Mouse (Mus musculus): ENCODE data around the gene Rps19bp1.

The Rps19bp1 gene

DNA sequence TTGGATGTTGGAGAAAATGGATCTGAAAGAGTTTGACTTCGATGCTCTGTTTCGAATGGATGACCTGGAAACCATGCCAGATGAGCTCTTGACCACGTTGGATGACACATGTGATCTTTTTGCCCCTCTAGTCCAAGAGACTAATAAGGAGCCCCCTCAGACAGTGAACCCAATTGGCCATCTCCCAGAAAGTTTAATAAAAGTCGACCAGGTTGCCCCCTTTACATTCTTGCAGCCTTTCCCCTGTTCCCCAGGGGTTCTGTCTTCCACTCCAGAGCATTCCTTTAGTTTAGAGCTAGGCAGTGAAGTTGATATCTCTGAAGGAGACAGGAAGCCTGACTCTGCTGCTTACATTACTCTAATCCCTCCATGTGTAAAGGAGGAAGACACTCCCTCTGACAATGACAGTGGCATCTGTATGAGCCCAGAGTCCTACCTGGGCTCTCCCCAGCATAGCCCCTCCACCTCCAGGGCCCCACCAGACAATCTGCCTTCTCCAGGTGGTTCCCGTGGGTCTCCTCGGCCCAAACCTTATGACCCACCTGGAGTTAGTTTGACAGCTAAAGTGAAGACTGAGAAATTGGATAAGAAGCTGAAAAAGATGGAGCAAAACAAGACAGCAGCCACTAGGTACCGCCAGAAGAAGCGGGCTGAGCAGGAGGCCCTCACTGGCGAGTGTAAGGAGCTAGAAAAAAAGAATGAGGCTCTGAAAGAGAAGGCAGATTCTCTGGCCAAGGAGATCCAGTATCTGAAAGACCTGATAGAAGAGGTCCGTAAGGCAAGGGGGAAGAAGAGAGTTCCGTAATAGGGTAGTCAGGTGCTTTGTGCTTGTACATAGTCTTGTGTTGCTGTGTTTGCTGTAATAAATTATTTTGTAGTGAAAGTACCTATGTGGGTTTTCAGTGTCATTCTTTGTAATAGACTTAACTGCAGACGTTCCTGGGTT, 7.2 kb downstream of the Rps19bp1 start:
- no peak for DNase-seq (ENCODE audit: low read depth, low spot score)

- no peak for DNase-seq (ENCODE audit: low read depth, low spot score)
Measured at GRCm38 (mm10) chr15:80256242-80256641, 7.9 kb downstream of the Rps19bp1 start.

GRCm38 (mm10) chr15:80255646-80256121, 8.4 kb downstream of the Rps19bp1 start:
- peak; percentile 90 for DNase-seq (ENCODE audit: low read depth, low spot score)

- peak; percentile 100 for DNase-seq (ENCODE audit: low read depth, low spot score)
Measured at GRCm38 (mm10) chr15:80254847-80255645, 9.1 kb downstream of the Rps19bp1 start, which contains the start of gene Atf4. Gene Atf4 (plus strand): TSS chr15:80255184.

DNA sequence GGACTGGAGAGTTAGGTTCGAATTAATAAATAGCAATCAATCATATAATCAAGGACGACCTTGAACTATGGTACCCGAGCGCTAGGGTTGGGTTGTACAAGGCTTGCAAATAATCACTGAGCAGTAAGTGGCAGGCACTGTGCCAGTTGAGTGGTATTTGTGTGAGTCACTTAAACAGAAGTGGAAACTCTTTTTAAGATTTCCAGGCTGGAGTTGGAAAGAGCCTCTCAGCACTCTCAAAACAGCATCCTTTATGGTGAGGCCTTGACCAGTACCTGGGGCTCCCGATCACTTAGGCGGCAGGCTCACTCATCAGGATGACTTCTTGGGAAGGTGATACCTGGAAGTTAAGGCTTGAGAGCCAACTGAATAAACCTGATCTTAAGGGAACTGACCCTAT, 9.9 kb downstream of the Rps19bp1 start:
- peak; percentile 64 for DNase-seq (ENCODE audit: low read depth, low spot score)

DNA sequence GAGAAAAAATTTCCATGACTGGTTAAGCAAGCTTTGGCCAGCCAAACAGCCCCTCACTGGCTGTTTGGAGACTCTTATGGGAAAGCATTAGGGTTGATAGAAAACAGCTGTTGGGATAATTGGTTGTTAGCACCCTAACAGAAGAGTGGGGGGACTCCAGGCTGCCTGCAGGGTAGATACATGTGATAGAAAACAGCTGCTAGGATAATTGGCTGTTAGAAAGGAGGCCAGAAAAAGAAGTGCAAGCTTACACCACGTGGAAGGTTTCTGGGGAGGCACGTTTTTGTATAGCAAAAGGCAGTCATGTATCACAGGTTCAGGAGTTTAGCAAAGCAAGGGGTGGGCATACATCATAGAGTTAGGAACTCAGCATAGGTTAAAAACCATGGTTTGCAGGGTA, 10.6 kb downstream of the Rps19bp1 start:
- no peak for DNase-seq (ENCODE audit: low read depth, low spot score)

GRCm38 (mm10) chr15:80250586-80250985, 13.5 kb downstream of the Rps19bp1 start:
- DNase-seq (ENCODE audit: low read depth, low spot score) = no peak

DNA sequence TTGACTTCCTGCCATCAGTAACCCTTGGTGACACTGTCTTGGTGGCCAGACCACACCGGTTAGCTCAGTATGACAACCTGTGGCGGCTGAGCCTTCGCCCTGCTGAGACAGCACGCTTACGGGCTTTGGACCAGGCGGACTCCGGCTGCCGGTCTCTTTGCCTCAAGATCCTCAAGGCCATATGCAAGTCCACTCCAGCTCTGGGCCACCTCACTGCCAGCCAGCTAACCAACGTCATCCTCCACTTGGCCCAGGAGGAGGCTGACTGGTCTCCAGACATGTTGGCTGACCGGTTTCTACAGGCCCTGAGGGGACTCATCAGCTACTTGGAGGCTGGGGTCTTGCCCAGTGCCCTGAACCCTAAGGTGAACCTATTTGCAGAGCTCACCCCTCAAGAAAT, 14.4 kb downstream of the Rps19bp1 start:
- no peak for DNase-seq (ENCODE audit: low read depth, low spot score)

DNA sequence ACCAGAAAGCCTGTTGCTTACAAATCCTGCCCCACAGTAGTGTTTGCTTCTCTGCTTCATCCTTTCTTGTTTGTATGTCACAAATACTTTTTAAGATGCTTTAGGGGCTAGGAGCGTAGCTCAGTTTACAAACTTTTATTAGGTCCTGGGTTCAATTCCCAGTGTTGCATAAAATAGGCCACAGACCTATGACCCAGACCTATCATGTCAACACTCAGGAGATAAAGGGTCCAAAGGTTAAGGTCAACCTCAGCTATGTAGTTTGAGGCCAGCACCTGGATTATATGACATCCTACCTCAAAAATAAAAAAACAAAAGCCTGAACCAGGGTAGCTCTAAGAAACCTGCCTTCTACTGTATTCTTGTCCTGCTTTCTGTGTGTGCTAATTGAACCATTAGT, 15.5 kb downstream of the Rps19bp1 start:
- no peak for DNase-seq (ENCODE audit: low read depth, low spot score)

GRCm38 (mm10) chr15:80248135-80248534, 16.0 kb downstream of the Rps19bp1 start:
- DNase-seq (ENCODE audit: low read depth, low spot score) = peak; percentile 53

- no peak for DNase-seq (ENCODE audit: low read depth, low spot score)
Measured at GRCm38 (mm10) chr15:80235535-80235934, 28.6 kb downstream of the Rps19bp1 start, which contains the start of gene AC140267.1. Gene AC140267.1 (plus strand): TSS chr15:80235835.

DNA sequence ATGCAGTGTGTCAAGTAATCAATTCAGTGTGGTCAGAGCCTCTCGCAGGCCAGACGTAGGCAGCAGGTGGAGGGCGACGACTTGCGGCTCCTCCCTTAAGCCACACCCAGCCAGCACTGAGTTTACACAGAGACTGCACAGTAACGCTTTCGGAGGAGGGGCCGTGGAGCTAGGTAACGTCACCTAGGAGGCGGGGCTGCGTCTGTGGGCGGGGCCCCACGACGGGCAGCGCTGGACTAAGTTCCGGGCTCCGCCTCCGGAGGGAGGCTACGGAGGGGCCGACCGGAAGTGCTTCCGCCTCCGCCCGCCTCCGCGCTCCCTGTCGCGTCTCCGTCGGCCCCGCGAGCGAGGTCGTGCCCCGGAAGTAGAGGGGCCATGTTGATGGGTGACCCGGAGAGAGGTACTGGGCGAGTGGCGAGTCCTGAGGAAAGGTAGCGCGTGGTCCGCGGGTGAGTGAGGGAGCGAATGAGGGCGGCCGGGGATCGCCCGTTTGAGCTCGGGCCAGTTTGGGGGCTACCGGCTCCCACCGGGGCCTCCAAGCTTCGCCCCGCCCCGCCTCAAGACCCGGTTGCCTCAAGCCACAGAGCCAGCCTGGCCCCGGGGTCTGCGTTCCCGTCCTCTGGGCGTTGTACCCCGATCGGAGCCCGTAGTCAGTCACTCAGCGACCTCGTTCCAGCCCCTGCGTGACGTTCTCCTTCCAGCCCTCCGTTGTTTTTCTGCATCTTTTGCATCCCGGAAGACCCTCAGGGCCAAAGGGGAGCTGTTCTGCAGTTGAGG, 30.2 kb downstream of the Rps19bp1 start, which contains the start of gene Mief1:
TSS of gene Mief1 (plus strand) at position 286 of the 777 bp plus-strand sequence.
- peak; percentile 99 for DNase-seq (ENCODE audit: low read depth, low spot score)

DNA sequence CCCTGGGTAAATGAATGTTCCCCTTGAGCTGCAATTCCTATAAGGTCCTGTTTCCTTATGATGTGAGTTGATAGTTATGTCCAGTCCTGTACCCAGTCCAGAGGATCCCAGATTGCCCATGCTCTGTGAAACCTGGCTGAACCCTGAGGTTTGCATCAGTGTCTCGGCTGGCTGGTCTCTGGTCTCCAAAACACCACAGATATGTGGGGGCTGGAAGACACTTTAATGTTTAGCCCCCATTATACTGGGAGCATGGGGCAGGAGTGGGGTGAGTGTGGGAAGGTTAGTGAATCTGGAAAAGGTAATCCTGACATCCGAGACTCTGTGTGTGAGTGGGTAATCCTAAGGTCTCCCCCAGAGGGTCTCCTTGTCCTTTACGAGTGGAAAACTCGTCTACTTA, 31.1 kb downstream of the Rps19bp1 start:
- no peak for DNase-seq (ENCODE audit: low read depth, low spot score)

DNA sequence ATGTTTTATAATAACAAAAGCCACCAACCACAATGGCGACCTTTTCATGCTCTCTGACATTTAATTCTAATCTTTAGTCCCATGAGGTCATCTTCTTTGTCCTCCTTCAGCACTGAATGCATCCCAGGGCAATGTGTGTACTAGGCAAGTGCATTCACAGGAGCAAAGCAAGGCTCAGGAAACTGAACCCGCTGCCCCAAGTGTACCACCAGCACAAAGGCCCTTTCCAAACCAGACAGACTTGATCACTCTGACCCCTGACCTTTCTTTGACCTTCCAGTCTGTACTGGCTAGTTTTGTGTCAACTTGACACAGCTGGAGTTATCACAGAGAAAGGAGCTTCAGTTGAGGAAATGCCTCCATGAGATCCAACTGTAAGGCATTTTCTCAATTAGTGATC, 31.8 kb downstream of the Rps19bp1 start:
- no peak for DNase-seq (ENCODE audit: low read depth, low spot score)

DNA sequence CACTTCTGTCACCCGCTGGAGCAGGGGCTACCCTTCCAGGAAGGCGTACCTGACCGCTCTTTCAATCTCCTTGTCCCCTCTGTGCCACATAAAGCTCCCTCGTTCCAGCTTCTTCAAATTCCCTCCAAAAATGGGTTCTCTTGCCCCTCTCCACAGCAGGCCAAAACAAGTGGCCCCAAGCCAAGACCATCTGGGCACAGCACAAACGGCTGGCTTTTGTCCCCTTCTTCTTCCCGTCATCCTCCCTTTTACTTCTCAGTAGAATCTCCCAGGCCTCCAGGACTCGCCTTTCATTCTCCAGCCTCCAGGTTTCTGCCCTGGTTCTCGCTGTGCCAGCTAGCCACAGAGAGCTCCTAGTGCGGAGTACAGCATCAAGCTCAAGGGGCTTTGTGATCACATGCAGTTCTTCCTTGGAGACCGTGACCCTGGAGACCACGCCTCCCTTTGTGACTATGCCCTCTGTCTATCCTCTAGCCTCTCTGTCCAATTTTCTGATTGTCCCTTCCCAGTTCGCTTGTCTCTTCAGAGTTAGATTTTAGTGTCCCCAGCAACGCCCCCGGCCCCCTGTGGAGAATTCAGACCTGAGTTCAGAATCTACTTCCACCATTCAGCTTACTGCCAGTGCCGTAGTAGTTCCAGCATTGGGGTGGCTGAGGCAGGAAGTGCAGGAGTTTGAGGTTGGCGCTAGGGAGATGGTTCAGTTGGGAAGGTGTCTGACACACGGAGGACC, 35.9 kb downstream of the Rps19bp1 start:
- no peak for DNase-seq (ENCODE audit: low read depth, low spot score)

DNA sequence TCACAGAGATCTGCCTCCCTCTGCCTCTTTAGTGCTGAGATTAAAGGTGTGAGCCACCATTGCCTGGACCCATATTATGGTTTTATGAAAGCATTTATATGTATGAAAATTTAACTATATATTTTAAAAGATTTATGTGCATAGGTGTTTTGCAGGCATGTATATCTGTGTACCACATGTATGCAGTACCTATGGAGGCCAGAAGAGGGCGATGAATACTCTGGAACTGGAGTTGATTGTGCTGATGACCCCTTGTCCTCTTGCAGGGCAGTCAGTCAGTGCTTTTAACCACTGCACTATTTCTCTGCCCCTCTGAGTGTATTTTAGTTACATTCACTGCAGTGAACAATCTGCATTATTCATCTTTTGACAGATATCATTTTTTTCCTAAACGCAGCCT, 38.3 kb downstream of the Rps19bp1 start:
- DNase-seq (ENCODE audit: low read depth, low spot score) = peak; percentile 67

DNA sequence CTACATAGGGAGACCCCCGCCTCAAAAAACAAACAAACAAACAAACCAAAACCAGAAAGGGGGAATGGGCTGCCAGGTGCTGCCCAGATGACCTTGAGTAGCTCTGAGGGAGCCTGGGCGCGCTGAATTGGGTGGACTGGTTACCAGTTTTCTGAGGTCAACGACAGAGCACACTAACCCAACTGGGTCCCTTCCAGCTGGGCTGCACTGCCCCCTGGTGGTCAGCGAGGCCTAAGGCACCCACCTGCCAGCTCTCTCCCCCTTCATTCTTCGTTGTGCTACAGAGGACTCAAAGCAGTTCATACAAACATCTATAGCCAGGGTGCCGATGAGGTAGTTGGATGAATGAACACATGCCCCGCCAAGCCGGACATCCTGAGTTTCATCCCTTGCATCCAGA, 38.9 kb downstream of the Rps19bp1 start:
- DNase-seq (ENCODE audit: low read depth, low spot score) = peak; percentile 74

DNA sequence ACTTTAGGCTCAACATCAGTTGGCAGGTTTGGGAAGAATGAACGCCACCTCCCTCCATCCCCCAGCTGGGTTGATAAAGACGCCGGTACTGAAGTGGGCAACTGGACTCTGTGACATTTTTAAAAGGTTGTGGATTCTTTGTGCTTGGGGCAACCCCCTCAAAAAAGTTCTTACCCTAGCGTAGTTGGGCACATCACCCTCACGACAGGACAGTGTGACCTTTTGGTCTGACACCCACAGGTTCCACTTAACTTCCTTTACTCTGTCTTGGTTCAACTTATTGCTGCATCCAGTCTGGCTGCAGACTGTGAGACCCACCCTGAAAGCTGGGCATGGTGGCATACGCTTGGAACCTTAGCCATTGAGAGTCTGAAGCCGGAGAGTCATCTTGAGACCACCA, 40.4 kb downstream of the Rps19bp1 start:
- no peak for DNase-seq (ENCODE audit: low read depth, low spot score)

DNA sequence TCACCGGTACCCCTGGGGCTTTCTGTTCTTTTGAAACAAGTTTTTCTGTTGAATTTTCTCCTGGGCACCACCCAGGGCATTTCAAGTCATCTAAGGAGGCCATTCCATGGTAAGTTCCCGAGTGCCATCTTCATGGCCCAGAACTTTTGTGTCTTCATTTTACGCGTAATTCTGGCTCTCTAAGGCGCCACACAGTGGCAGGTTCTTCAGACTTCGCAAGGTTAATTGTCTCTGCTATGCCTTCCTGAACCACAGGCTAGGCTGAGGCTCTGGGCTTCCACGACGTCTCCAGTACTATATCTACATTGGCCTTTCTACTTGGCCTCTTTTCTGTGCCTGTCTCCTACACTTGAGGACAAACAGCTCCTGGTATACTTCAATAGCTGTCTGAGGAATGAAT, 43.1 kb downstream of the Rps19bp1 start:
- peak; percentile 27 for DNase-seq (ENCODE audit: low read depth, low spot score)

Measured in brain, adult 2 months (tissue).